Mouse (Mus musculus): Measurements from ENCODE around the gene Gm2237. TPM values are rescaled to one million over a fixed set of nuclear protein-coding genes. Genes with fewer than 3 reads are reported as not detected.
A peak's percentile ranks its signal among the peaks of the same experiment; 100 is the strongest.
"Not testable (repeated sequence)": the region's sequence is repeated elsewhere in the genome, so short reads cannot be mapped to it uniquely, and the experiment has no call there.

Gm2237 gene
- polyA plus RNA-seq (2012; rRNA removed) = 13.1 and 29.5 TPM in 2 replicates

GRCm38 (mm10) chr14:19584804-19585667 is at the start of gene Gm2237:
Gene Gm2237, minus strand, starts transcription at chr14:19585135.
- peak; percentile 31 for DNase-seq (ENCODE audit: low read depth)

GRCm38 (mm10) chr14:19602481-19602880 is 17.5 kb upstream of the Gm2237 start, which contains the start of gene Gm5458:
Gene Gm5458, minus strand, starts transcription at chr14:19602581.
- DNase-seq (ENCODE audit: low read depth) = not testable (repeated sequence)

- not testable (repeated sequence) for DNase-seq (ENCODE audit: low read depth)
These were observed 35.1 kb downstream of the Gm2237 start, which contains the start of gene Gm2244 for GRCm38 (mm10) chr14:19549863-19550262. Gene Gm2244, minus strand, starts transcription at chr14:19549963.

Other genes starting within 250 kb of the Gm2237 start
- gene Gm21738, start 166.2 kb downstream of the Gm2237 start, polyA plus RNA-seq (2012; rRNA removed) = 1.2 and 7.5 TPM in 2 replicates
- 0.10 and 0.18 TPM in 2 replicates for gene Gm2244, start 35.2 kb downstream of the Gm2237 start, polyA plus RNA-seq (2012; rRNA removed)
- gene Gm5458, start 17.4 kb upstream of the Gm2237 start, polyA plus RNA-seq (2012; rRNA removed) = not detected in 2 replicates
- gene Nid2, start 166.1 kb upstream of the Gm2237 start, polyA plus RNA-seq (2012; rRNA removed) = 13.8 and 33.2 TPM in 2 replicates
- gene Rtraf, start 238.7 kb upstream of the Gm2237 start, polyA plus RNA-seq (2012; rRNA removed) = 98.2 and 107 TPM in 2 replicates

Measured in brain, embryonic 14.5 days (tissue).